In the genomic region with DNA sequence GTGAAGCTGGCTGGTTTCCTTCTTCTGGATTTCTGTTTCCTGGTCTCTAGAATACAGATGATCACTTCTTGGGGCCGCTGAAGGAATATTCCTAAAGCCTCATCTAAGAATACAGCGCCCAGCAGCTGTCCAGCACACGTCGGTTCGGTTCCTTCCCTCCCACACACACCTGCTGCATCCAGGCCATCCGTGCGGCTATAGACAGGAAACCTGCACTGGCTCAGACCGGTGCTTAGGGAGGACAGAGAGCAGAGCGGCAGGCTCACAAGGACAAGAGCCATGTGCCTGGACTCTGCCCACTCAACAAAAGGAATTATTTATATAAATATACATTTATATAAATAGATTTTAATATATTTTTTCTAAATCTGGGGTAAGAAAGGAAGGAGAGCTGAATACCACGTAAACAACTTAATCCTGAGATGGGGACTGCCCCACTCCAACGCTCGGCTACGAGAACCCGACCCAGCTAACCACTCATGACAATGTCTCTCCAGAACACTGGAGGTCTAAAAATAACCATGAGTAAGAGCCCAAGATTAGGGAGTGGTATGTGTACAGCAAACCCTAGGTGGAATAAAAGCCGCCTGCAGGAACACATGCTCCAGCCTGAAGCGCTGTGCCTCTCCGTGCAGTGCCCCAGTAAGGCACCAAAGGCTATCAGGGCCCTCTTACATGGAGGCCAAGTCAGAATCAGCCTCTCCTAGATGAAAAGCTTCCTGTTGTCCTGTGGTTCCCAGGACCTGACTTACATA, we compare ENCODE assay signal across 13 mouse cellular contexts. TPM values are rescaled to one million over a fixed set of nuclear protein-coding genes. Genes with fewer than 3 reads are reported as not detected.
DNase-seq lines count a peak whose midpoint lies in the region; ATAC-seq and TF ChIP-seq lines count a peak whose summit lies in the region.
"Had no signal": no experiment of that assay in that cellular context is flagged by ENCODE, and none has a peak within 500 bp of the region (broad histone marks: within the 10 kb centered on the region; RNA-seq: fewer than 3 reads in every experiment).

No protein-coding gene starts in this region.

- H3K4me3 ChIP-seq in liver, postnatal 0 days (ENCODE audit: low read depth, low read length) = no peak overlapping the region
- no peak overlapping the region for H3K4me3 ChIP-seq in liver, embryonic 12.5 days
- no peak overlapping the region for H3K4me3 ChIP-seq in stomach, embryonic 15.5 days (replicated peaks)
- H3K4me3 ChIP-seq: forebrain, embryonic 15.5 days; layer of hippocampus, adult 2 months had no signal

- intact Hi-C loops in heart, postnatal 10 days (cut with DNase I) = no loop called here

- H3K9me3 ChIP-seq in liver, postnatal 0 days (ENCODE audit: low read length) = no peaks in the 10 kb centered on the region
- H3K9me3 ChIP-seq in liver, embryonic 12.5 days (replicated peaks) = peaks cover 6% of the 10 kb centered on the region; the same call in 1 of the 2 replicates
- H3K9me3 ChIP-seq in stomach, embryonic 15.5 days = no peaks in the 10 kb centered on the region
- H3K9me3 ChIP-seq: forebrain, embryonic 15.5 days had no signal

- TF ChIP-seq EP300 in liver, postnatal 0 days (IDR thresholded peaks at IDR 0.05; ENCODE audit: low read depth) = no peak

- H3K4me1 ChIP-seq in liver, postnatal 0 days (ENCODE audit: insufficient read depth) = peaks cover 18% of the 10 kb centered on the region
- peaks cover 28% of the 10 kb centered on the region for H3K4me1 ChIP-seq in liver, embryonic 12.5 days
- 0 out of 2 replicates have a peak, but pooled peaks cover 7% of the 10 kb centered on the region for H3K4me1 ChIP-seq in stomach, embryonic 15.5 days
- H3K4me1 ChIP-seq: forebrain, embryonic 15.5 days had no signal

- TF ChIP-seq CTCF in liver, postnatal 0 days (IDR thresholded peaks at IDR 0.05; ENCODE audit: low read depth) = no peak

- WGBS in liver, postnatal 0 days (ENCODE audit: insufficient replicate concordance) = 87% methylated on average over 17 of the region's 17 CpGs
- WGBS in liver, embryonic 12.5 days (ENCODE audit: insufficient replicate concordance) = 87% methylated on average over 17 of the region's 17 CpGs
- 62% methylated on average over 17 of the region's 17 CpGs for WGBS in stomach, embryonic 15.5 days

- H3K27ac ChIP-seq in liver, postnatal 0 days (ENCODE audit: low read depth) = peak overlapping the region; percentile 36; the same call in 1 of the 2 replicates
- H3K27ac ChIP-seq in liver, embryonic 12.5 days = no peak overlapping the region
- H3K27ac ChIP-seq in stomach, embryonic 15.5 days = peak overlapping the region; percentile 24; the same call in 1 of the 2 replicates
- H3K27ac ChIP-seq: forebrain, embryonic 15.5 days; layer of hippocampus, adult 2 months had no signal

- no peak for ATAC-seq in liver, postnatal 0 days
- ATAC-seq in liver, embryonic 12.5 days = no peak
- no peak for ATAC-seq in stomach, embryonic 15.5 days (ENCODE audit: insufficient read depth, low FRiP score, low read depth)
- ATAC-seq: forebrain, embryonic 15.5 days had no signal

- no peak for DNase-seq in liver, postnatal 0 days
- peak; percentile 25 for DNase-seq in brain, adult 2 months (ENCODE audit: low read depth, low spot score)
- DNase-seq in heart, postnatal 10 days = peak; percentile 35 to 55
- no peak for DNase-seq in frontal cortex, postnatal 36 days (ENCODE audit: low spot score in 2 of 2)
- DNase-seq in embryo, embryonic 10.5 days (ENCODE audit: low spot score) = no peak
- DNase-seq: cerebellum, adult 2 months; kidney, adult 18-20 months; left cerebral cortex, postnatal 4 days had no signal

- H3K36me3 ChIP-seq in liver, postnatal 0 days (replicated peaks; ENCODE audit: insufficient read depth, low read length) = peaks cover 27% of the 10 kb centered on the region
- H3K36me3 ChIP-seq in liver, embryonic 12.5 days = peaks cover 73% of the 10 kb centered on the region
- H3K36me3 ChIP-seq in stomach, embryonic 15.5 days = peaks cover 10% of the 10 kb centered on the region
- H3K36me3 ChIP-seq: forebrain, embryonic 15.5 days had no signal

- H3K27me3 ChIP-seq in liver, postnatal 0 days (ENCODE audit: insufficient read depth, low read length) = no peaks in the 10 kb centered on the region
- no peaks in the 10 kb centered on the region for H3K27me3 ChIP-seq in liver, embryonic 12.5 days (replicated peaks)
- H3K27me3 ChIP-seq in stomach, embryonic 15.5 days (replicated peaks) = no peaks in the 10 kb centered on the region
- H3K27me3 ChIP-seq: forebrain, embryonic 15.5 days had no signal

- H3K4me2 ChIP-seq in liver, postnatal 0 days (ENCODE audit: low read depth, low read length) = no peak overlapping the region
- H3K4me2 ChIP-seq in liver, embryonic 12.5 days = no peak overlapping the region
- no peak overlapping the region for H3K4me2 ChIP-seq in stomach, embryonic 15.5 days
- H3K4me2 ChIP-seq: forebrain, embryonic 15.5 days had no signal

- H3K9ac ChIP-seq in liver, postnatal 0 days (replicated peaks) = no peak overlapping the region
- H3K9ac ChIP-seq in liver, embryonic 12.5 days = no peak overlapping the region
- no peak overlapping the region for H3K9ac ChIP-seq in stomach, embryonic 15.5 days
- H3K9ac ChIP-seq: forebrain, embryonic 15.5 days had no signal

RNA-seq across cellular contexts. Expression of a gene that starts 26.8 kb away (rescaled TPM):
- polyA plus RNA-seq in liver, postnatal 0 days (2015; fragmentation: Nextera tagmentation; extraction: Ambion mirVana) = 44.9 and 53.7 TPM in 2 replicates
- polyA plus RNA-seq in liver, embryonic 12.5 days (2016; fragmentation: Nextera tagmentation; extraction: Ambion mirVana) = 37.3 and 40.1 TPM in 2 replicates
- total RNA-seq in heart, postnatal 10 days (2021) = 100 to 1,000 TPM; 110 to 117 TPM
- 44.5 and 46.5 TPM in 2 replicates for polyA plus RNA-seq in stomach, embryonic 15.5 days (2015; fragmentation: Nextera tagmentation; extraction: Ambion mirVana)

RNA-seq across cellular contexts. Expression of a gene that starts 53.4 kb away (rescaled TPM):
- polyA plus RNA-seq in liver, postnatal 0 days (2015; fragmentation: Nextera tagmentation; extraction: Ambion mirVana) = 4.7 and 6.0 TPM in 2 replicates
- 16.0 and 17.7 TPM in 2 replicates for polyA plus RNA-seq in liver, embryonic 12.5 days (2016; fragmentation: Nextera tagmentation; extraction: Ambion mirVana)
- 10 to 100 TPM; 22.9 to 26.9 TPM for total RNA-seq in heart, postnatal 10 days (2021)
- 8.5 and 9.5 TPM in 2 replicates for polyA plus RNA-seq in stomach, embryonic 15.5 days (2015; fragmentation: Nextera tagmentation; extraction: Ambion mirVana)

RNA-seq across cellular contexts. Expression of a gene that starts 58.1 kb away (rescaled TPM):
- polyA plus RNA-seq in liver, postnatal 0 days (2015; fragmentation: Nextera tagmentation; extraction: Ambion mirVana) = 27.5 and 28.5 TPM in 2 replicates
- 28.9 and 30.0 TPM in 2 replicates for polyA plus RNA-seq in liver, embryonic 12.5 days (2016; fragmentation: Nextera tagmentation; extraction: Ambion mirVana)
- 100 to 1,000 TPM; 462 to 471 TPM for total RNA-seq in heart, postnatal 10 days (2021)
- 306 and 329 TPM in 2 replicates for polyA plus RNA-seq in stomach, embryonic 15.5 days (2015; fragmentation: Nextera tagmentation; extraction: Ambion mirVana)
- total RNA-seq: monocyte, adult 5-6 weeks had no signal

Comparison
In these comparisons a context has a peak if more than half of its experiments do, and no peak if none do; other contexts are left out.
1. DNase-seq: peak in brain, adult 2 months (single experiment) and heart, postnatal 10 days (2 of 2); none in liver, postnatal 0 days (single experiment), frontal cortex, postnatal 36 days (0 of 2) and embryo, embryonic 10.5 days (single experiment).